Mouse (Mus musculus) myocyte (in vitro differentiated cells): ENCODE data around the gene Slc2a13. TPM values are rescaled to one million over a fixed set of nuclear protein-coding genes. Genes with fewer than 3 reads are reported as not detected.

Experiments
- H3K27me3 ChIP-seq: one replicate; pipeline ENCODE4 v1.6.1; 2011; ENCODE audit not compliant: control insufficient read depth, insufficient read depth, insufficient read length
- H3K36me3 ChIP-seq: one replicate; pipeline ENCODE4 v1.6.1; 2011; ENCODE audit not compliant: control insufficient read depth, insufficient read depth
- H3K4me2 ChIP-seq: one replicate; pipeline ENCODE4 v1.6.1; 2011; ENCODE audit warnings: low read depth, control low read depth
- H3K4me3 ChIP-seq: one replicate; pipeline ENCODE4 v1.5.1; 2011; ENCODE audit warnings: mild to moderate bottlenecking, control low read depth, moderate library complexity
- H3K79me2 ChIP-seq: one replicate; pipeline ENCODE4 v1.6.1; 2011; ENCODE audit not compliant: control insufficient read depth, insufficient read depth
- H3ac ChIP-seq: one replicate; pipeline ENCODE4 v1.6.1; 2011; ENCODE audit not compliant: control insufficient read depth, insufficient read length
- CEBPB ChIP-seq: IDR thresholded peaks from 2 replicates; pipeline ENCODE4 v1.6.1; 2011; ENCODE audit warnings: mild to moderate bottlenecking, moderate library complexity; ENCODE audit not compliant: poor library complexity, insufficient read depth, severe bottlenecking
- E2F4 ChIP-seq: IDR thresholded peaks from one replicate; pipeline ENCODE4 v1.6.1; 2011; ENCODE audit warnings: mild to moderate bottlenecking, control low read depth, moderate library complexity; ENCODE audit not compliant: insufficient read depth
- MAX ChIP-seq: IDR thresholded peaks from one replicate; pipeline ENCODE4 v1.6.1; 2011; ENCODE audit warnings: low read depth, mild to moderate bottlenecking, control low read depth
- MYOD1 ChIP-seq, 3 experiments: IDR thresholded peaks; one replicate each; pipeline ENCODE4 v1.6.1; 2011; ENCODE audit warnings: control low read depth in 2 of 3, low read depth in 2 of 3, mild to moderate bottlenecking in 2 of 3, moderate library complexity in 1 of 3; ENCODE audit not compliant: insufficient read length in 2 of 3, control insufficient read depth in 1 of 3
- MYOG ChIP-seq, 3 experiments: IDR thresholded peaks; one replicate each; pipeline ENCODE4 v1.6.1; 2011; ENCODE audit warnings: control low read depth in 2 of 3, low read depth in 2 of 3, mild to moderate bottlenecking in 2 of 3; ENCODE audit not compliant: insufficient read length in 2 of 3, control insufficient read depth in 1 of 3, insufficient read depth in 1 of 3
- POLR2A ChIP-seq: IDR thresholded peaks from one replicate; pipeline ENCODE4 v1.6.1; 2011; ENCODE audit warnings: low read depth, mild to moderate bottlenecking, control low read depth, moderate library complexity; ENCODE audit not compliant: insufficient read length
- POLR2AphosphoS2 ChIP-seq: IDR thresholded peaks from one replicate; pipeline ENCODE4 v1.6.1; 2011; ENCODE audit warnings: low read depth, control low read depth; ENCODE audit not compliant: insufficient read length
- REST ChIP-seq: IDR thresholded peaks from one replicate; pipeline ENCODE4 v1.6.1; 2011; ENCODE audit warnings: mild to moderate bottlenecking, control low read depth, moderate library complexity; ENCODE audit not compliant: insufficient read depth, insufficient read length
- SRF ChIP-seq: IDR thresholded peaks from one replicate; pipeline ENCODE4 v1.6.1; 2011; ENCODE audit warnings: low read depth; ENCODE audit not compliant: control insufficient read depth, insufficient read length
- TCF12 ChIP-seq: IDR thresholded peaks from one replicate; pipeline ENCODE4 v1.6.1; 2011; ENCODE audit warnings: mild to moderate bottlenecking, control low read depth; ENCODE audit not compliant: poor library complexity, insufficient read depth, severe bottlenecking
- TCF3 ChIP-seq: IDR thresholded peaks from one replicate; pipeline ENCODE4 v1.6.1; 2011; ENCODE audit warnings: low read depth, control low read depth; ENCODE audit not compliant: insufficient read length
- USF1 ChIP-seq: IDR thresholded peaks from one replicate; pipeline ENCODE4 v1.6.1; 2011; ENCODE audit warnings: low read depth, mild to moderate bottlenecking, control low read depth, moderate library complexity
- polyA plus RNA-seq: library from polyadenylated mRNA; unstranded; fragments of >200 nt; fragmentation: generic; extraction: Trizol; gene quantifications from one replicate; pipeline ENCODE4 v1.2.1, GENCODE M21; 2012; ENCODE audit warnings: missing spikeins

The Slc2a13 gene
- polyA plus RNA-seq = 0.62 TPM

- TF ChIP-seq SRF = peak; percentile 32
- no peak for TF ChIP-seq REST
- no peak for TF ChIP-seq TCF3
- TF ChIP-seq MYOD1 (IDR thresholded peaks at IDR 0.05; ENCODE audit: control insufficient read depth in 1 of 3, insufficient read length in 2 of 3, low read depth in 2 of 3) = peak in 1 of 3 experiments; percentile 80
- TF ChIP-seq POLR2AphosphoS2 = peak; percentile 95
- TF ChIP-seq USF1 = no peak
- peak; percentile 97 for TF ChIP-seq POLR2A
- TF ChIP-seq E2F4 = no peak
- TF ChIP-seq CEBPB = no peak
- TF ChIP-seq MYOG (IDR thresholded peaks at IDR 0.05; ENCODE audit: control insufficient read depth in 1 of 3, insufficient read depth in 1 of 3, insufficient read length in 2 of 3, low read depth in 2 of 3) = peak in 2 of 3 experiments; percentile 56 to 76
Observed at GRCm38 (mm10) chr15:91573111-91573538, at the start of gene Slc2a13. Gene Slc2a13 (minus strand): TSS chr15:91573261.

GRCm38 (mm10) chr15:91616016-91616415 is 43.0 kb upstream of the Slc2a13 start:
- no peak overlapping the region for H3ac ChIP-seq
- no peaks in the 10 kb centered on the region for H3K79me2 ChIP-seq
- peak overlapping the region; percentile 41 for H3K4me2 ChIP-seq
- no peaks in the 10 kb centered on the region for H3K36me3 ChIP-seq
- no peak overlapping the region for H3K4me3 ChIP-seq
- H3K27me3 ChIP-seq = no peaks in the 10 kb centered on the region
- no peak for TF ChIP-seq E2F4

More at GRCm38 (mm10) chr15:91573111-91573538, at the start of gene Slc2a13:
- H3ac ChIP-seq = peak within 1 kb of the TSS; percentile 93
- H3K36me3 ChIP-seq = no peaks in the 10 kb centered on the region
- no peaks in the 10 kb centered on the region for H3K27me3 ChIP-seq
- H3K4me3 ChIP-seq = peak within 1 kb of the TSS; percentile 22
- H3K4me2 ChIP-seq = peak within 1 kb of the TSS; percentile 70
- no peaks in the 10 kb centered on the region for H3K79me2 ChIP-seq

- H3K79me2 ChIP-seq = no peaks in the 10 kb centered on the region
- H3K4me2 ChIP-seq = peak overlapping the region; percentile 41
- no peaks in the 10 kb centered on the region for H3K27me3 ChIP-seq
- no peak overlapping the region for H3ac ChIP-seq
- no peak for TF ChIP-seq CEBPB
- TF ChIP-seq MYOG (IDR thresholded peaks at IDR 0.05; ENCODE audit: control insufficient read depth in 1 of 3, insufficient read depth in 1 of 3, insufficient read length in 2 of 3, low read depth in 2 of 3) = no peak
- no peak for TF ChIP-seq TCF12
- TF ChIP-seq MYOD1 (IDR thresholded peaks at IDR 0.05; ENCODE audit: control insufficient read depth in 1 of 3, insufficient read length in 2 of 3, low read depth in 2 of 3) = no peak
- no peak for TF ChIP-seq REST
- TF ChIP-seq POLR2AphosphoS2 = no peak
- TF ChIP-seq E2F4 = no peak
- H3K36me3 ChIP-seq = no peaks in the 10 kb centered on the region
- no peak overlapping the region for H3K4me3 ChIP-seq
Observed at GRCm38 (mm10) chr15:91615532-91615931, 42.5 kb upstream of the Slc2a13 start.

- no peak for TF ChIP-seq POLR2A
- TF ChIP-seq TCF3 = no peak
- no peaks in the 10 kb centered on the region for H3K36me3 ChIP-seq
- H3K4me2 ChIP-seq = no peak overlapping the region
- no peaks in the 10 kb centered on the region for H3K79me2 ChIP-seq
- no peak overlapping the region for H3K4me3 ChIP-seq
- H3K27me3 ChIP-seq = no peaks in the 10 kb centered on the region
- no peak overlapping the region for H3ac ChIP-seq
Observed at GRCm38 (mm10) chr15:91613981-91614665, 41.1 kb upstream of the Slc2a13 start.

- no peaks in the 10 kb centered on the region for H3K36me3 ChIP-seq
- H3K4me3 ChIP-seq = no peak overlapping the region
- peak overlapping the region; percentile 14 for H3K4me2 ChIP-seq
- H3ac ChIP-seq = no peak overlapping the region
- H3K27me3 ChIP-seq = no peaks in the 10 kb centered on the region
- no peak for TF ChIP-seq CEBPB
- no peak for TF ChIP-seq REST
- TF ChIP-seq TCF12 = no peak
- TF ChIP-seq MAX = no peak
- TF ChIP-seq POLR2AphosphoS2 = no peak
- TF ChIP-seq USF1 = no peak
- no peak for TF ChIP-seq MYOD1 (IDR thresholded peaks at IDR 0.05; ENCODE audit: control insufficient read depth in 1 of 3, insufficient read length in 2 of 3, low read depth in 2 of 3)
- TF ChIP-seq POLR2A = no peak
- no peak for TF ChIP-seq SRF
- no peak for TF ChIP-seq E2F4
- TF ChIP-seq MYOG (IDR thresholded peaks at IDR 0.05; ENCODE audit: control insufficient read depth in 1 of 3, insufficient read depth in 1 of 3, insufficient read length in 2 of 3, low read depth in 2 of 3) = no peak
- TF ChIP-seq TCF3 = no peak
- no peaks in the 10 kb centered on the region for H3K79me2 ChIP-seq
Observed at GRCm38 (mm10) chr15:91609713-91610112, 36.7 kb upstream of the Slc2a13 start.
